Mouse (Mus musculus): ENCODE measurements around the gene Clpx. TPM values are rescaled to one million over a fixed set of nuclear protein-coding genes. Genes with fewer than 3 reads are reported as not detected.

The Clpx gene
- total RNA-seq, 2 experiments from 2014 or later, result 29.0 to 66.6 TPM

Other genes with a start within 250 kb of the Clpx start
- gene Igdcc4, start 192.8 kb upstream of the Clpx start, total RNA-seq (2014; fragmentation: Nextera tagmentation), result 0.35 TPM in 1 of 2 replicates, not detected in the other
- 0.42 TPM in 1 of 2 replicates, not detected in the other for gene Igdcc4, start 192.8 kb upstream of the Clpx start, total RNA-seq (2017)
- not detected in 2 replicates for gene Igdcc3, start 153.1 kb upstream of the Clpx start, total RNA-seq (2014; fragmentation: Nextera tagmentation)
- not detected in 2 replicates for gene Igdcc3, start 153.1 kb upstream of the Clpx start, total RNA-seq (2017)
- 4.9 and 8.3 TPM in 2 replicates for gene Parp16, start 98.9 kb upstream of the Clpx start, total RNA-seq (2014; fragmentation: Nextera tagmentation)
- 0.30 and 6.7 TPM in 2 replicates for gene Parp16, start 98.9 kb upstream of the Clpx start, total RNA-seq (2017)
- gene Cilp, start 29.1 kb upstream of the Clpx start, total RNA-seq (2014; fragmentation: Nextera tagmentation), result not detected in 2 replicates
- not detected in 2 replicates for gene Cilp, start 29.1 kb upstream of the Clpx start, total RNA-seq (2017)
- 7.6 and 11.1 TPM in 2 replicates for gene Pdcd7, start 51.8 kb downstream of the Clpx start, total RNA-seq (2014; fragmentation: Nextera tagmentation)
- gene Pdcd7, start 51.8 kb downstream of the Clpx start, total RNA-seq (2017), result 13.1 and 21.6 TPM in 2 replicates
- not detected in 2 replicates for gene Ubap1l, start 66.8 kb downstream of the Clpx start, total RNA-seq (2014; fragmentation: Nextera tagmentation)
- gene Ubap1l, start 66.8 kb downstream of the Clpx start, total RNA-seq (2017), result 0.56 TPM in 1 of 2 replicates, not detected in the other
- not detected in 2 replicates for gene Kbtbd13, start 97.4 kb downstream of the Clpx start, total RNA-seq (2014; fragmentation: Nextera tagmentation)
- gene Kbtbd13, start 97.4 kb downstream of the Clpx start, total RNA-seq (2017), result not detected in 2 replicates
- not detected in 2 replicates for gene Rasl12, start 104.2 kb downstream of the Clpx start, total RNA-seq (2014; fragmentation: Nextera tagmentation)
- gene Rasl12, start 104.2 kb downstream of the Clpx start, total RNA-seq (2017), result 0.46 TPM in 1 of 2 replicates, not detected in the other
- not detected in 2 replicates for gene Slc51b, start 128.7 kb downstream of the Clpx start, total RNA-seq (2014; fragmentation: Nextera tagmentation)
- not detected in 2 replicates for gene Slc51b, start 128.7 kb downstream of the Clpx start, total RNA-seq (2017)
- 18.1 and 20.2 TPM in 2 replicates for gene Mtfmt, start 141.5 kb downstream of the Clpx start, total RNA-seq (2014; fragmentation: Nextera tagmentation)
- gene Mtfmt, start 141.5 kb downstream of the Clpx start, total RNA-seq (2017), result 14.9 and 15.4 TPM in 2 replicates
- 16.9 and 20.8 TPM in 2 replicates for gene Spg21, start 166.7 kb downstream of the Clpx start, total RNA-seq (2014; fragmentation: Nextera tagmentation)
- 28.4 and 29.9 TPM in 2 replicates for gene Spg21, start 166.7 kb downstream of the Clpx start, total RNA-seq (2017)
- not detected in 2 replicates for gene Ankdd1a, start 225.9 kb downstream of the Clpx start, total RNA-seq (2014; fragmentation: Nextera tagmentation)
- gene Ankdd1a, start 225.9 kb downstream of the Clpx start, total RNA-seq (2017), result not detected in 2 replicates